In the genomic region with DNA sequence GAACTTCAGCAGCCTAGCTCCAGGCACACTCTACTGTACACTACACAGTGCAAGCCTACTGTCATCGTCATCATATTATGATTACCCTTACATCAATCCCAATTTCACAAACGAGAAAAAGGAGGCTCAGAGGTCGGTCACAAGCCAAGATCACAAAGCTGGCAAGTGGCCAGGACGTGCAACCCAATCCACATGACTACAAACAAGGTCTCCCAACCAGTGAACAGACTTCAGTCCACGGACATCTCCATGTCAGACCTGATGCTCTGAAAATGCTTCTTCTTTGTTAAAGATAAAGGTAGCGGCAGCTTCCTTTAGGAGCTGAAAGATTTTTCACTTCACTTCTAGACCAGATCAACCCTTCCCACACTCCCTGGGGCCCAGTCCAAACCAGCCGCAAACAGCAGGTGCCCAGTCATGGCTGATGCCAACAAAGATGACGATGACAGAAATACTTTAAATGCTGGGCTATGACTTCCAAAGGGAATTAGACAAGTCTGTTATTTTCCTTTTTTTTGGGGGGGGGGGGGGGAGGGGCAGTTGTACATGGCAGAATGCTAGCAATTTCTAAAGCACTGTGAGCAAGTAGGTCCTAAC, we compare ENCODE assay signal across 11 mouse cellular contexts.
A peak's percentile ranks its signal among the peaks of the same experiment; 100 is the strongest.
DNase-seq lines count a peak whose midpoint lies in the region; ATAC-seq and TF ChIP-seq lines count a peak whose summit lies in the region.
"Had no signal": no experiment of that assay in that cellular context is flagged by ENCODE, and none has a peak within 500 bp of the region (broad histone marks: within the 10 kb centered on the region; RNA-seq: fewer than 3 reads in every experiment).

No protein-coding gene starts in this region.

- H3K9ac ChIP-seq in heart, adult 2 months (ENCODE audit: low read depth, low read length) = no peak overlapping the region
- no peak overlapping the region for H3K9ac ChIP-seq in hindbrain, embryonic 14.5 days
- H3K9ac ChIP-seq: embryonic facial prominence, embryonic 15.5 days; lung, embryonic 15.5 days had no signal

- intact Hi-C loops in heart, adult 2 months (cut with DNase I) = loop anchor here (2.0 kb wide), 1 partner anchor 39 kb away; no protein-coding TSS in a partner anchor

- ATAC-seq in hindbrain, embryonic 14.5 days (ENCODE audit: low FRiP score) = peak; percentile 26; the same call in 1 of the 2 replicates
- ATAC-seq in monocyte, adult 5-6 weeks (replicated peaks; ENCODE audit: insufficient number of reproducible peaks, low FRiP score, low TSS enrichment, poor library complexity, severe bottlenecking) = no peak

- H3K4me3 ChIP-seq in heart, adult 2 months = no peak overlapping the region
- no peak overlapping the region for H3K4me3 ChIP-seq in cortical plate, adult 2 months (ENCODE audit: insufficient read depth, low read length)
- no peak overlapping the region for H3K4me3 ChIP-seq in hindbrain, embryonic 14.5 days (replicated peaks; ENCODE audit: low read length)
- H3K4me3 ChIP-seq: embryonic facial prominence, embryonic 15.5 days; lung, embryonic 15.5 days had no signal

- no peak for TF ChIP-seq POLR2A in heart, adult 2 months (IDR thresholded peaks at IDR 0.05; ENCODE audit: insufficient read depth, low read depth, low read length)
- TF ChIP-seq POLR2A in cortical plate, adult 2 months (IDR thresholded peaks at IDR 0.05; ENCODE audit: extremely low read depth, insufficient read depth, low read length) = no peak

- H3K27me3 ChIP-seq in heart, adult 2 months (ENCODE audit: control insufficient read depth, insufficient read depth, low read length) = no peaks in the 10 kb centered on the region
- no peaks in the 10 kb centered on the region for H3K27me3 ChIP-seq in hindbrain, embryonic 14.5 days (ENCODE audit: control insufficient read depth, insufficient read depth, low read length)
- H3K27me3 ChIP-seq: embryonic facial prominence, embryonic 15.5 days; lung, embryonic 15.5 days had no signal

- peaks cover 4% of the 10 kb centered on the region for H3K79me2 ChIP-seq in heart, adult 2 months (replicated peaks; ENCODE audit: control insufficient read depth, insufficient read depth, low read length)

- WGBS in heart, adult 2 months = 43% methylated on average over 8 of the region's 8 CpGs
- WGBS in hindbrain, embryonic 14.5 days = 55% methylated on average over 8 of the region's 8 CpGs

- H3K9me3 ChIP-seq in hindbrain, embryonic 14.5 days (ENCODE audit: control insufficient read depth, low read length) = no peaks in the 10 kb centered on the region
- H3K9me3 ChIP-seq: embryonic facial prominence, embryonic 15.5 days; lung, embryonic 15.5 days had no signal

- TF ChIP-seq CTCF in heart, adult 2 months (IDR thresholded peaks at IDR 0.05) = no peak
- no peak for TF ChIP-seq CTCF in cortical plate, adult 2 months (IDR thresholded peaks at IDR 0.05; ENCODE audit: extremely low read depth, insufficient read depth, low read length)

- H3K4me1 ChIP-seq in heart, adult 2 months (ENCODE audit: control insufficient read depth, insufficient read depth, low read length) = peaks cover 51% of the 10 kb centered on the region
- H3K4me1 ChIP-seq in cortical plate, adult 2 months (ENCODE audit: control insufficient read depth, insufficient read depth, low read length) = peaks cover 13% of the 10 kb centered on the region
- peaks cover 24% of the 10 kb centered on the region for H3K4me1 ChIP-seq in hindbrain, embryonic 14.5 days (replicated peaks; ENCODE audit: control insufficient read depth, insufficient read depth, low read length)

- H3K36me3 ChIP-seq in heart, adult 2 months (ENCODE audit: control insufficient read depth, insufficient read depth, low read length) = peaks cover 56% of the 10 kb centered on the region
- no peaks in the 10 kb centered on the region for H3K36me3 ChIP-seq in hindbrain, embryonic 14.5 days (replicated peaks; ENCODE audit: control insufficient read depth, insufficient read depth)
- H3K36me3 ChIP-seq: embryonic facial prominence, embryonic 15.5 days; lung, embryonic 15.5 days had no signal

- no peak for DNase-seq in heart, adult 2 months
- DNase-seq in heart, adult 8-10 months (ENCODE audit: low spot score) = no peak
- peak; percentile 46 for DNase-seq in 3134 (ENCODE audit: extremely low read depth, insufficient read length, low spot score)
- DNase-seq in hindbrain, embryonic 14.5 days (ENCODE audit: low spot score) = no peak
- DNase-seq in urinary bladder, postnatal 14 days (ENCODE audit: low spot score) = no peak
- DNase-seq in left cerebral cortex, adult 11 months (ENCODE audit: low spot score) = no peak
- DNase-seq: layer of hippocampus, postnatal 36 days had no signal

- peak overlapping the region; percentile 88 for H3K27ac ChIP-seq in heart, adult 2 months
- H3K27ac ChIP-seq in cortical plate, adult 2 months (ENCODE audit: insufficient read depth, low read length) = 0 out of 2 replicates have a peak overlapping the region, but pooled peaks have one; percentile 71
- H3K27ac ChIP-seq in hindbrain, embryonic 14.5 days = peak overlapping the region; percentile 71
- H3K27ac ChIP-seq: embryonic facial prominence, embryonic 15.5 days; lung, embryonic 15.5 days had no signal

- no peak overlapping the region for H3K4me2 ChIP-seq in hindbrain, embryonic 14.5 days (replicated peaks)
- H3K4me2 ChIP-seq: embryonic facial prominence, embryonic 15.5 days; lung, embryonic 15.5 days had no signal

- TF ChIP-seq EP300 in heart, adult 2 months (IDR thresholded peaks at IDR 0.05; ENCODE audit: insufficient read depth, low read depth, low read length) = no peak
